ENCODE assay signal across 9 mouse cellular contexts in the genomic region with DNA sequence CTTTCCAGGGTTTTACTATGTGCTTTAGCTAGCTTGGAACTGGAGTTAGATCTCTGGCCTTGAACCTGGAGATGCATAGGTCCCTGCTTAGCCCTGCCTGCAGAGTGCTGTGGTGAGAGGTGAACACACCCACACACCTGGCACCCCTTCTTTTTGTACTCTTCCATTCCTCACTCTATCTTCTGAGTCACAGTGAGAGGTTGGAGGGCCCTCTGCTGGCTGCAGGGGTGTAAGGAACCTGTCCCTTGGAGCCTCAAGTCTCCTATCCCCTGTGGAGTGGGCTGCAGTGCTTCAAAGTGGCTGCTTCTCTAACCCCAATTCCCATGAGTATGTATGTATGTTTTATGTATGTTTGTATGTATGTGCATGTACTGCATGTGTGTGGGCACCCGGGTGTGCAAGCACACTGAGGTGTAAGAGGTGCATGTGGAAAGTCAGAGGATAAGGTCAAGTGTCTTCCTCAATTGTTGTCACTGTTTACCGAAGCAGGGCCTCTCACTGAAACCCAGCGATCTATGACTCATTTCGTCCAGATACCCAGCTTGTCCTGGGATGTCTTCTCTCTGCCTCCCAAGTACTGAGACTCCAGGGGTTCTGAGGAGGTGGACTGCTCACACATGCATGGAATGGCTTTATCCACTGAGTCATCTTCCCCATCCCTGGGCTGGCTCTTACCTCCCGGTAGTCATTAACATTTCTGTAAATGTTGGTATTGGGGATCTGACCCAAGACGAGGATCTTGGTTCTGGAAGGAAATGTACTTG. TPM values are rescaled to one million over a fixed set of nuclear protein-coding genes. Genes with fewer than 3 reads are reported as not detected.
DNase-seq lines count a peak whose midpoint lies in the region; ATAC-seq and TF ChIP-seq lines count a peak whose summit lies in the region.
"Had no signal": no experiment of that assay in that cellular context is flagged by ENCODE, and none has a peak within 500 bp of the region (broad histone marks: within the 10 kb centered on the region; RNA-seq: fewer than 3 reads in every experiment).

No protein-coding gene starts in this region.

- CTCF ChIA-PET in Patski (lab: Charles Lee), result no interaction called here

- in situ Hi-C loops in Patski (cut with MboI; ENCODE audit: low pct_unique_long_range_greater_than_20kb), result no loop called here

- no peak for ATAC-seq in liver, embryonic 11.5 days (replicated peaks; ENCODE audit: low FRiP score)
- ATAC-seq in Patski, result peak; percentile 76
- no peak for ATAC-seq in lung, embryonic 14.5 days (ENCODE audit: insufficient read depth)
- no peak for ATAC-seq in erythroblast, adult 5-6 weeks (replicated peaks; ENCODE audit: low FRiP score, poor library complexity, severe bottlenecking)

- peak; percentile 77 for TF ChIP-seq CTCF in liver, adult 2 months (IDR thresholded peaks at IDR 0.05; ENCODE audit: low read depth, low read length)
- peak; percentile 89 for TF ChIP-seq CTCF in Patski (IDR thresholded peaks at IDR 0.05)
- peak; percentile 69 for TF ChIP-seq CTCF in lung, embryonic 14.5 days (IDR thresholded peaks at IDR 0.05; ENCODE audit: low read depth)

- no peaks in the 10 kb centered on the region for H3K36me3 ChIP-seq in liver, adult 2 months (ENCODE audit: control insufficient read depth, insufficient read depth, low read length)
- no peaks in the 10 kb centered on the region for H3K36me3 ChIP-seq in liver, embryonic 11.5 days (ENCODE audit: control insufficient read depth, insufficient read depth, low read length)
- H3K36me3 ChIP-seq in lung, embryonic 14.5 days (ENCODE audit: insufficient read depth), result no peaks in the 10 kb centered on the region
- H3K36me3 ChIP-seq: heart, embryonic 15.5 days had no signal

- no peaks in the 10 kb centered on the region for H3K27me3 ChIP-seq in liver, adult 2 months (ENCODE audit: control insufficient read depth, insufficient read depth, low read length)
- no peaks in the 10 kb centered on the region for H3K27me3 ChIP-seq in liver, embryonic 11.5 days (replicated peaks; ENCODE audit: control insufficient read depth, insufficient read depth, low read length)
- H3K27me3 ChIP-seq in Patski, result peaks cover 6% of the 10 kb centered on the region
- no peaks in the 10 kb centered on the region for H3K27me3 ChIP-seq in lung, embryonic 14.5 days (ENCODE audit: insufficient read depth, low read length)
- H3K27me3 ChIP-seq: heart, embryonic 15.5 days had no signal

- H3K4me2 ChIP-seq in liver, embryonic 11.5 days, result no peak overlapping the region
- no peak overlapping the region for H3K4me2 ChIP-seq in lung, embryonic 14.5 days
- H3K4me2 ChIP-seq: heart, embryonic 15.5 days had no signal

- no peak overlapping the region for H3K27ac ChIP-seq in liver, adult 2 months (replicated peaks; ENCODE audit: insufficient read depth, low read depth, low read length)
- H3K27ac ChIP-seq in liver, embryonic 11.5 days (ENCODE audit: low read depth, low read length), result no peak overlapping the region
- H3K27ac ChIP-seq in lung, embryonic 14.5 days (ENCODE audit: low read depth), result no peak overlapping the region
- H3K27ac ChIP-seq: heart, embryonic 15.5 days had no signal

- H3K9me3 ChIP-seq in liver, embryonic 11.5 days (ENCODE audit: control insufficient read depth, low read length), result no peaks in the 10 kb centered on the region
- H3K9me3 ChIP-seq in lung, embryonic 14.5 days (ENCODE audit: low read depth, low read length), result no peaks in the 10 kb centered on the region
- H3K9me3 ChIP-seq: heart, embryonic 15.5 days had no signal

- 49% methylated on average over 6 of the region's 6 CpGs for WGBS in liver, adult 2 months
- WGBS in liver, embryonic 11.5 days, result 43% methylated on average over 6 of the region's 6 CpGs
- WGBS in lung, embryonic 14.5 days, result 34% methylated on average over 6 of the region's 6 CpGs

- no peaks in the 10 kb centered on the region for H3K79me2 ChIP-seq in liver, adult 2 months (ENCODE audit: control insufficient read depth, insufficient read depth, low read length)

- POLR2A ChIA-PET in Patski (lab: Charles Lee), result interaction anchor here (0.7 kb wide), 1 partner anchor 55 kb away, joined by 3 read pairs; no protein-coding TSS in a partner anchor

- no peak for TF ChIP-seq POLR2A in liver, adult 2 months (IDR thresholded peaks at IDR 0.05; ENCODE audit: extremely low read depth, insufficient read depth, low read length)

- H3K4me1 ChIP-seq in liver, adult 2 months (ENCODE audit: control insufficient read depth, insufficient read depth, low read length), result no peaks in the 10 kb centered on the region
- no peaks in the 10 kb centered on the region for H3K4me1 ChIP-seq in liver, embryonic 11.5 days (replicated peaks; ENCODE audit: control insufficient read depth, insufficient read depth, low read length)
- H3K4me1 ChIP-seq in lung, embryonic 14.5 days (ENCODE audit: insufficient read depth), result no peaks in the 10 kb centered on the region
- H3K4me1 ChIP-seq: heart, embryonic 15.5 days had no signal

- DNase-seq in liver, adult 2 months (ENCODE audit: extremely low read depth, low read depth, low spot score), result peak; percentile 22
- no peak for DNase-seq in liver, embryonic 11.5 days (ENCODE audit: low spot score)
- peak; percentile 42 for DNase-seq in Patski (ENCODE audit: low read depth, low spot score)
- peak; percentile 11 for DNase-seq in cerebellum, adult 9-11 months
- peak; percentile 55 for DNase-seq in kidney, adult 9 months
- peak; percentile 45 for DNase-seq in lung, embryonic 14.5 days
- DNase-seq in spleen, postnatal 36 days (ENCODE audit: low spot score in 2 of 2), result peak; percentile 9 to 22

- no peak overlapping the region for H3K4me3 ChIP-seq in liver, adult 2 months (ENCODE audit: insufficient read depth, low read depth, low read length)
- H3K4me3 ChIP-seq in liver, embryonic 11.5 days (ENCODE audit: low read depth, low read length), result no peak overlapping the region
- H3K4me3 ChIP-seq in lung, embryonic 14.5 days (ENCODE audit: low read depth, low read length), result no peak overlapping the region
- H3K4me3 ChIP-seq: heart, embryonic 15.5 days had no signal

- no peak overlapping the region for H3K9ac ChIP-seq in liver, adult 2 months (ENCODE audit: low read depth, low read length)
- H3K9ac ChIP-seq in liver, embryonic 11.5 days (ENCODE audit: low read depth, low read length), result no peak overlapping the region
- H3K9ac ChIP-seq in lung, embryonic 14.5 days, result no peak overlapping the region
- H3K9ac ChIP-seq: heart, embryonic 15.5 days had no signal

RNA-seq across cellular contexts. Expression of a gene that starts 26.3 kb away (rescaled TPM):
- total RNA-seq in liver, adult 2 months (2014; rRNA removed), result 12.9 and 13.7 TPM in 2 replicates
- polyA plus RNA-seq in liver, adult 2 months (2012; rRNA removed), result 6.1 and 10.8 TPM in 2 replicates
- polyA plus RNA-seq in liver, embryonic 11.5 days (2014; fragmentation: Nextera tagmentation; extraction: Ambion mirVana), result 92.7 and 99.8 TPM in 2 replicates
- 103 TPM for polyA plus RNA-seq in Patski (2021)
- 105 and 122 TPM in 2 replicates for polyA plus RNA-seq in lung, embryonic 14.5 days (2014; fragmentation: Nextera tagmentation; extraction: Ambion mirVana)
- 13.6 and 43.2 TPM in 2 replicates for total RNA-seq in erythroblast, adult 5-6 weeks (2015; ENCODE audit: low replicate concordance)
- 22.6 and 43.2 TPM in 2 replicates for total RNA-seq in erythroblast, adult 5-6 weeks (2017; ENCODE audit: low replicate concordance)

RNA-seq across cellular contexts. Expression of a gene that starts 41.2 kb away (rescaled TPM):
- not detected in 2 replicates for total RNA-seq in liver, adult 2 months (2014; rRNA removed)
- polyA plus RNA-seq in liver, adult 2 months (2012; rRNA removed), result 0.04 and 0.11 TPM in 2 replicates
- polyA plus RNA-seq in liver, embryonic 11.5 days (2014; fragmentation: Nextera tagmentation; extraction: Ambion mirVana), result 0.34 and 0.75 TPM in 2 replicates
- polyA plus RNA-seq in Patski (2021), result 0.73 TPM
- polyA plus RNA-seq in lung, embryonic 14.5 days (2014; fragmentation: Nextera tagmentation; extraction: Ambion mirVana), result 0.33 and 0.49 TPM in 2 replicates
- 2.9 and 3.7 TPM in 2 replicates for total RNA-seq in erythroblast, adult 5-6 weeks (2015; ENCODE audit: low replicate concordance)
- total RNA-seq in erythroblast, adult 5-6 weeks (2017; ENCODE audit: low replicate concordance), result 3.5 TPM in 1 of 2 replicates, not detected in the other

RNA-seq across cellular contexts. Expression of a gene that starts 42.3 kb away (rescaled TPM):
- total RNA-seq in liver, adult 2 months (2014; rRNA removed), result 37.7 and 50.8 TPM in 2 replicates
- polyA plus RNA-seq in liver, adult 2 months (2012; rRNA removed), result 51.6 and 55.3 TPM in 2 replicates
- polyA plus RNA-seq in liver, embryonic 11.5 days (2014; fragmentation: Nextera tagmentation; extraction: Ambion mirVana), result 58.5 and 64.6 TPM in 2 replicates
- 77.9 TPM for polyA plus RNA-seq in Patski (2021)
- polyA plus RNA-seq in lung, embryonic 14.5 days (2014; fragmentation: Nextera tagmentation; extraction: Ambion mirVana), result 76.1 and 77.4 TPM in 2 replicates
- 31.5 and 44.7 TPM in 2 replicates for total RNA-seq in erythroblast, adult 5-6 weeks (2015; ENCODE audit: low replicate concordance)
- total RNA-seq in erythroblast, adult 5-6 weeks (2017; ENCODE audit: low replicate concordance), result 20.5 and 29.3 TPM in 2 replicates
